Mouse (Mus musculus) C2C12 (cell line): ENCODE data around the gene Tom1l2. TPM values are rescaled to one million over a fixed set of nuclear protein-coding genes. Genes with fewer than 3 reads are reported as not detected.

Experiments used
- H3K27me3 ChIP-seq: one replicate; pipeline ENCODE4 v1.6.1; 2011; ENCODE audit not compliant: control insufficient read depth, insufficient read depth, insufficient read length
- H3K36me3 ChIP-seq: one replicate; pipeline ENCODE4 v1.6.1; 2011; ENCODE audit not compliant: control insufficient read depth, insufficient read depth
- H3K4me3 ChIP-seq: one replicate; pipeline ENCODE4 v1.5.1; 2011; ENCODE audit warnings: mild to moderate bottlenecking, control low read depth; ENCODE audit not compliant: poor library complexity, insufficient read depth, severe bottlenecking
- H3K79me2 ChIP-seq: one replicate; pipeline ENCODE4 v1.6.1; 2011; ENCODE audit not compliant: control insufficient read depth, insufficient read depth
- H3K79me3 ChIP-seq: one replicate; pipeline ENCODE4 v1.6.1; 2011; ENCODE audit warnings: low read depth, control low read depth
- H3ac ChIP-seq: one replicate; pipeline ENCODE3; 2011; ENCODE audit warnings: low read depth; ENCODE audit not compliant: control insufficient read depth, insufficient read length
- CEBPB ChIP-seq: IDR thresholded peaks from one replicate; pipeline ENCODE4 v1.6.1; 2011; ENCODE audit warnings: low read depth, mild to moderate bottlenecking, control low read depth, moderate library complexity
- CTCF ChIP-seq: IDR thresholded peaks from one replicate; pipeline ENCODE4 v1.5.1; 2011; ENCODE audit not compliant: control insufficient read depth, insufficient read depth, insufficient read length
- FOSL1 ChIP-seq: IDR thresholded peaks from one replicate; pipeline ENCODE4 v1.8.0; 2011; ENCODE audit warnings: mild to moderate bottlenecking, low read length; ENCODE audit not compliant: poor library complexity, insufficient read depth, severe bottlenecking
- MAX ChIP-seq: IDR thresholded peaks from one replicate; pipeline ENCODE4 v1.6.1; 2011; ENCODE audit warnings: mild to moderate bottlenecking, control low read depth
- MYOD1 ChIP-seq: IDR thresholded peaks from one replicate; pipeline ENCODE4 v1.6.1; 2011; ENCODE audit warnings: low read depth; ENCODE audit not compliant: control insufficient read depth, insufficient read length
- MYOG ChIP-seq: IDR thresholded peaks from one replicate; pipeline ENCODE4 v1.6.1; 2011; ENCODE audit not compliant: control insufficient read depth, insufficient read length; ENCODE audit errors: extremely low read depth
- USF1 ChIP-seq: IDR thresholded peaks from one replicate; pipeline ENCODE4 v1.6.1; 2011; ENCODE audit warnings: low read depth, mild to moderate bottlenecking, control low read depth, moderate library complexity
- polyA plus RNA-seq: library from polyadenylated mRNA; unstranded; fragments of >200 nt; fragmentation: generic; extraction: Trizol; gene quantifications from one replicate; pipeline ENCODE4 v1.2.1, GENCODE M21; 2012; ENCODE audit warnings: missing spikeins

Gene Tom1l2
- polyA plus RNA-seq, 1 experiment: 17.1 TPM

DNA sequence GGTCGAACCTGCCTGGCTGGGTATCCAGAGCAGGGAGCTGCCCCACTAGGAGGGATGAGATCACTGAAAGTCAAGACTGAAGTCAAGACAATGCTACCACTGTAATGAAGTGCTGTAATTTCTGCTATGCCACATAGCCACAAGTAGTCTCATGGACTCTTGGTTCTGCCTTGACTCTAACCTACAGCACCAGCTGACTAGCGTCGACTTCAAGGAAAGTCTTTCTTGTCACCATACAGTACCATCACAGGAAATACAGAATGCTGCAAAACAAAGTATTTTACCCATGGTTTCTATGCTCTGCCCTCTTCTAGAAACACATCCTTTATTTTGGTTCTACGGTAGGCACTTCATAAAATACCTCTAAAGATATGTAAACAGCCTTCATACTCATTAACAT is 22.2 kb downstream of the Tom1l2 start:
- Histone ChIP-seq H3K4me3 (no peak overlapping the region), H3K79me2 (no peaks in the 10 kb centered on the region), H3K79me3 (peaks cover 1% of the 10 kb centered on the region), H3K36me3 (no peaks in the 10 kb centered on the region), H3K27me3 (no peaks in the 10 kb centered on the region), H3ac (no peak overlapping the region)
- TF ChIP-seq USF1 (no peak), MAX (no peak), MYOG (no peak), MYOD1 (no peak), FOSL1 (no peak), CEBPB (no peak)

DNA sequence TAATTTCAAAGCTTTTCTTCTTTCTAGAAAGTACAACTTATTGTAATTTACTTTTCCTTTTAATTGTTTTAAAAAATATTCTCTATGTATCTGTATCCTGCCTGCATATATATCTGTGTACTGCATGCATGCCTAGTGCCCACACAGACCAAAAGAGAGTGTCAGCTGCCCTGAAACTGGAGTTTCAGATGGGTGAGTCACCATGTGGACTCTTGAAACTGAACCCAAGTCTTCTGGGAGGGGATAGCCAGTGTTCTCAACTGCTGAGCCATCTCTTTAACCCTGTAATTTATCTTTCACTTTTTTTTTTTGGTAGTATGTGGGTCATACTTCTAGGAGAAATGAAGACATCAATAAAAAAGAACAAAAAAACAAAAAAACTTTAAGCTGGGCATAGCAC is 29.0 kb downstream of the Tom1l2 start:
- Histone ChIP-seq H3K79me2 (no peaks in the 10 kb centered on the region), H3K27me3 (no peaks in the 10 kb centered on the region), H3K4me3 (no peak overlapping the region), H3K36me3 (no peaks in the 10 kb centered on the region), H3ac (no peak overlapping the region), H3K79me3 (peaks cover 3% of the 10 kb centered on the region)
- no peak for TF ChIP-seq CEBPB
- TF ChIP-seq USF1: no peak
- TF ChIP-seq MYOG: no peak
- no peak for TF ChIP-seq MAX
- TF ChIP-seq FOSL1: no peak
- no peak for TF ChIP-seq MYOD1
- TF ChIP-seq CTCF: no peak

DNA sequence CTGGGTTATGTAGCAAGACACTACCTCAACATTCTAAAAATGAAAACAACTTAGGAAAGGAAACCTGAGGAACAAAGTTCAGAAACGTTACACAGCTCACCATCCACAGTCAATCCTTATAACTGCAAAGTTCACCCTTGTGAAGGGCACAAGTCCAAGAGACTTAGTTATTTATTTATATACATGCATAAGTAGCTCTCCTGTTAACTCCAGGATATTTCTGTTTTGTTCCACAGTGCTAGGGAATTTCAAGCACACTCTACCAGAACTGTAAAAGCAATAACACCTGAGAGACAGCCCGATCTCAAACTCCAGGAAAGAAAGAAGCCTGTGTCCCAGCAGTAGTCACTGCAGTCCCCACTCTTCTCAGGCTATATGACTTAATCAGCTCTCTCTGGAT is 31.3 kb downstream of the Tom1l2 start:
- TF ChIP-seq FOSL1 (no peak), MAX (no peak), MYOD1 (no peak), USF1 (no peak), CEBPB (no peak), MYOG (no peak), CTCF (no peak)
- no peak overlapping the region for H3ac ChIP-seq
- H3K4me3 ChIP-seq: no peak overlapping the region
- H3K27me3 ChIP-seq: no peaks in the 10 kb centered on the region
- no peaks in the 10 kb centered on the region for H3K79me2 ChIP-seq
- no peaks in the 10 kb centered on the region for H3K36me3 ChIP-seq
- H3K79me3 ChIP-seq: peaks cover 1% of the 10 kb centered on the region

DNA sequence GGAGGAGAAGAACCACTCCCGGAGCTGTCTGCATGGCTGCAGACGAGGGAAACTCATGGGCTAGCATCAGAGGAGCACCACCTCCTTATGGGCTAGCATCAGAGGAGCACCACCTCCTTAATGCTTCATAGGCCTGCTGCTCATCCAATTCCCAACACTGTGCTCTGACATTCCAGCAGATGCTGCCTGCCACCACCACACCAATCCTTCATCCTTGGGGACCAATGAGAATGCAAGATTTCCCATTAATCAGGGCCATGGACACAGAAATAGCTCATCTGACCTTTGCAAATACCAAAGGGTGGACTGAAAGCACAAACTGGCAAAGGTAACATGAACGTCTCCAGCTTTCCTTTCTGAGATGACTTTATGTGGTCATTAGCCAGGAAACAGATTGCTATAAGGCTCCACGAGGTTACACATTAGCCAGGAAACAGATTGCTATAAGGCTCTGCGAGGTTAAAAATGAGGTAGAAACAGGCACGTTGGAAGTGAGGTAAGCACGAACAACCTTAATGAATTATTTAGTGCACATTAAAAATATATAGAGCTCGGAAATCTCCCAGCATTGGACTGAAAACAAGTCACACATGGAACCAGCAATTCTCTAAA is 32.2 kb downstream of the Tom1l2 start:
- Histone ChIP-seq H3K27me3 (no peaks in the 10 kb centered on the region), H3ac (no peak overlapping the region), H3K79me2 (no peaks in the 10 kb centered on the region), H3K79me3 (peaks cover 1% of the 10 kb centered on the region), H3K36me3 (no peaks in the 10 kb centered on the region), H3K4me3 (no peak overlapping the region)
- TF ChIP-seq MAX (no peak), CEBPB (no peak), MYOG (no peak), CTCF (no peak), USF1 (no peak), MYOD1 (no peak), FOSL1 (no peak)

DNA sequence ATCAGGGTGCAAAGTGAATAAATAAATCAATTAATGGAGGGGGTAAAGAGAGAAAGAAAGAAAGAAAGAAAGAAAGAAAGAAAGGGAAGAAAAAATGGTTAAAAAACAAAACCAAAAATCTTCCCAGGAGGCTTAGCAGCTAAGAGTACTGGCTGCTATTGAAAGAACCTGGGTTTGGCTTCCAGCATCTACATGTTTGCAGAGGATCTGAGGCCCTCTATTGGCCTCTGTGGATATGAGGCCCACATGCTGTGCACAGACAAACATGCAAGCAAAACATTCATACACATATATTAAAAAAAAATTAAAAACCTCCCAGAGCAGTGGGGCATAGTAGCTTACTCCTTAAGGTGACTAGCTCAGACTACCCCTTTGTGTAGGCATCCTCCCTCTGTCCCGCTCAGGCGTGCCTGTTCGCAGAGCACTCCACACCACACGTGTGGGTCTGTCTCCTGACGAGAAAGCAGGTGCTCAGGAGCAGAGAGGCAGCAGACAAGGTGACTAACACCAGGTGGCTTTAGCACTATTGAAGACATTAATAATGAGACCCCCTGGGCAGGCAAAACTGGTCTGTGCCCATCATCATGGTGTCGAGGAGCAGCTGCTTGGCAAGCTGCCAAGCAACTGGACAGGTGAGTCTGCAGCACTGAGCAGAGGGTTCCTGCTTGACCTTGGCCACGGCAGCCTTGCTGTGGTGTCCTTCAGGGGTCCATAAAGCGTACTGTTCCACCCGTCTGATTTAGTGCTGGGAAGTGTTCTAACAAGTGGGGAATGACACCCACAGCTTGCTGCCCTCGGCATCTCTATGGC is 33.2 kb downstream of the Tom1l2 start:
- Histone ChIP-seq H3K79me3 (peaks cover 1% of the 10 kb centered on the region), H3K27me3 (no peaks in the 10 kb centered on the region), H3K36me3 (no peaks in the 10 kb centered on the region), H3K79me2 (no peaks in the 10 kb centered on the region), H3ac (no peak overlapping the region), H3K4me3 (no peak overlapping the region)
- TF ChIP-seq MAX (no peak), CEBPB (no peak), FOSL1 (no peak), CTCF (no peak), MYOG (no peak), MYOD1 (no peak)

DNA sequence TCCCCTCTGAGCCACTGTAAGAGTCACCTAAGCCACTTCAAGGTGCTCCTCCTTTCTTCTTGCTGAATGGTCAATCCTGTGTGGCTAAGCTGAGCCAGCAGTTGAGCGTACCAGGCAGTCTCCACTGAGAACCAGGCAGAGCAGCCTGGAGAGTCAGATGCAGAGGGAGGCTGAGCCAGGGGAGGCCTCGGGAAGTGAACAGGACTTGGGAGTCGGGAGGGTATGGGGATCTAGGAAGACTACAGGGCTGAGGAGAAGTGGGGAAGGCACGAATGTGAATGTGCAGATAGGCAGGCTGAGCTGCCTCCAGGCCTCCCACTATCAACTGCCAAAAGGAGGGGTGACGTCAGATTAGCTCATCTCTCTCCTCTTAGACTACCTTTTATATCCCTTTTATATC is 34.0 kb downstream of the Tom1l2 start:
- no peaks in the 10 kb centered on the region for H3K79me2 ChIP-seq
- H3ac ChIP-seq: no peak overlapping the region
- H3K4me3 ChIP-seq: no peak overlapping the region

More for the DNA sequence above, 34.0 kb downstream of the Tom1l2 start:
- Histone ChIP-seq H3K36me3 (no peaks in the 10 kb centered on the region), H3K79me3 (peaks cover 1% of the 10 kb centered on the region), H3K27me3 (no peaks in the 10 kb centered on the region)
- TF ChIP-seq CTCF (no peak), USF1 (no peak), CEBPB (no peak), MAX (no peak)
